In genomic region chr10:79933145-79933679, GRCm38 (mm10) we compare ENCODE assay signal across 9 mouse cellular contexts. TPM values are rescaled to one million over a fixed set of nuclear protein-coding genes. Genes with fewer than 3 reads are reported as not detected.
A peak's percentile ranks its signal among the peaks of the same experiment; 100 is the strongest.
DNase-seq lines count a peak whose midpoint lies in the region; ATAC-seq lines count a peak whose summit lies in the region.
"Had no signal": no experiment of that assay in that cellular context is flagged by ENCODE, and none has a peak within 500 bp of the region (broad histone marks: within the 10 kb centered on the region; RNA-seq: fewer than 3 reads in every experiment).

No protein-coding gene starts in this region.

- H3K27me3 ChIP-seq in kidney, embryonic 14.5 days (ENCODE audit: control insufficient read depth, insufficient read depth, low read length), result no peaks in the 10 kb centered on the region
- no peaks in the 10 kb centered on the region for H3K27me3 ChIP-seq in embryonic facial prominence, embryonic 11.5 days (ENCODE audit: control insufficient read depth, insufficient read depth, low read length)
- no peaks in the 10 kb centered on the region for H3K27me3 ChIP-seq in hindbrain, embryonic 14.5 days (ENCODE audit: control insufficient read depth, insufficient read depth, low read length)
- H3K27me3 ChIP-seq in midbrain, embryonic 11.5 days (ENCODE audit: control insufficient read depth, insufficient read depth, low read length), result no peaks in the 10 kb centered on the region; the same call in 1 of the 2 replicates

- H3K4me3 ChIP-seq in kidney, embryonic 14.5 days (ENCODE audit: low read length), result no peak overlapping the region
- H3K4me3 ChIP-seq in embryonic facial prominence, embryonic 11.5 days (ENCODE audit: low read depth, low read length), result no peak overlapping the region
- H3K4me3 ChIP-seq in hindbrain, embryonic 14.5 days (replicated peaks; ENCODE audit: low read length), result no peak overlapping the region
- H3K4me3 ChIP-seq in midbrain, embryonic 11.5 days (ENCODE audit: low read depth, low read length), result no peak overlapping the region

- H3K9ac ChIP-seq in kidney, embryonic 14.5 days (ENCODE audit: low read depth, low read length), result 0 out of 2 replicates have a peak overlapping the region, but pooled peaks have one; percentile 18
- no peak overlapping the region for H3K9ac ChIP-seq in embryonic facial prominence, embryonic 11.5 days (replicated peaks; ENCODE audit: low read length)
- no peak overlapping the region for H3K9ac ChIP-seq in hindbrain, embryonic 14.5 days
- 0 out of 2 replicates have a peak overlapping the region, but pooled peaks have one; percentile 24 for H3K9ac ChIP-seq in midbrain, embryonic 11.5 days (ENCODE audit: low read length)
- H3K9ac ChIP-seq: liver, embryonic 14.5 days had no signal

- ATAC-seq in kidney, embryonic 14.5 days (ENCODE audit: low FRiP score, low TSS enrichment), result no peak
- no peak for ATAC-seq in embryonic facial prominence, embryonic 11.5 days (replicated peaks; ENCODE audit: insufficient number of reproducible peaks, low FRiP score, low TSS enrichment, low read depth)
- no peak for ATAC-seq in hindbrain, embryonic 14.5 days (ENCODE audit: low FRiP score)
- no peak for ATAC-seq in midbrain, embryonic 11.5 days (ENCODE audit: low FRiP score)
- ATAC-seq in erythroblast, adult 5-6 weeks (replicated peaks; ENCODE audit: low FRiP score, poor library complexity, severe bottlenecking), result no peak

- WGBS in kidney, embryonic 14.5 days, result 63% methylated on average over 9 of the region's 9 CpGs
- WGBS in embryonic facial prominence, embryonic 11.5 days, result 58% methylated on average over 9 of the region's 9 CpGs
- WGBS in hindbrain, embryonic 14.5 days, result 62% methylated on average over 9 of the region's 9 CpGs
- 71% methylated on average over 9 of the region's 9 CpGs for WGBS in midbrain, embryonic 11.5 days

- no peak overlapping the region for H3K4me2 ChIP-seq in kidney, embryonic 14.5 days (replicated peaks; ENCODE audit: low read depth, low read length)
- no peak overlapping the region for H3K4me2 ChIP-seq in embryonic facial prominence, embryonic 11.5 days (ENCODE audit: low read depth, low read length)
- no peak overlapping the region for H3K4me2 ChIP-seq in hindbrain, embryonic 14.5 days (replicated peaks)
- H3K4me2 ChIP-seq in midbrain, embryonic 11.5 days, result no peak overlapping the region

- peaks cover 46% of the 10 kb centered on the region for H3K36me3 ChIP-seq in kidney, embryonic 14.5 days (ENCODE audit: control insufficient read depth, insufficient read depth, low read length)
- no peaks in the 10 kb centered on the region; the same call in 1 of the 2 replicates for H3K36me3 ChIP-seq in embryonic facial prominence, embryonic 11.5 days (replicated peaks; ENCODE audit: control insufficient read depth, insufficient read depth, low read depth, low read length)
- H3K36me3 ChIP-seq in hindbrain, embryonic 14.5 days (replicated peaks; ENCODE audit: control insufficient read depth, insufficient read depth), result peaks cover 27% of the 10 kb centered on the region
- no peaks in the 10 kb centered on the region for H3K36me3 ChIP-seq in midbrain, embryonic 11.5 days (ENCODE audit: control insufficient read depth, insufficient read depth, low read length)

- H3K4me1 ChIP-seq in kidney, embryonic 14.5 days (ENCODE audit: control insufficient read depth, insufficient read depth, low read length), result peaks cover 79% of the 10 kb centered on the region
- H3K4me1 ChIP-seq in embryonic facial prominence, embryonic 11.5 days (ENCODE audit: control insufficient read depth, insufficient read depth, low read length), result peaks cover 16% of the 10 kb centered on the region; the same call in 1 of the 2 replicates
- peaks cover 38% of the 10 kb centered on the region for H3K4me1 ChIP-seq in hindbrain, embryonic 14.5 days (replicated peaks; ENCODE audit: control insufficient read depth, insufficient read depth, low read length)
- peaks cover 36% of the 10 kb centered on the region for H3K4me1 ChIP-seq in midbrain, embryonic 11.5 days (ENCODE audit: control insufficient read depth, insufficient read depth, low read length)

- no peak for DNase-seq in kidney, adult 11 months
- no peak for DNase-seq in embryonic facial prominence, embryonic 11.5 days (ENCODE audit: low spot score)
- DNase-seq in hindbrain, embryonic 14.5 days (ENCODE audit: low spot score), result no peak
- no peak for DNase-seq in midbrain, embryonic 11.5 days (ENCODE audit: low spot score, missing footprints)
- DNase-seq in spleen, adult 12 weeks (ENCODE audit: low spot score), result no peak
- DNase-seq in testis, postnatal 14 days (ENCODE audit: low spot score), result no peak

- peak overlapping the region; percentile 53 for H3K27ac ChIP-seq in kidney, embryonic 14.5 days (ENCODE audit: low read depth, low read length)
- H3K27ac ChIP-seq in embryonic facial prominence, embryonic 11.5 days (replicated peaks; ENCODE audit: low read depth, low read length), result peak overlapping the region; percentile 52
- 0 out of 2 replicates have a peak overlapping the region, but pooled peaks have one; percentile 49 for H3K27ac ChIP-seq in hindbrain, embryonic 14.5 days
- H3K27ac ChIP-seq in midbrain, embryonic 11.5 days (ENCODE audit: low read depth, low read length), result no peak overlapping the region; the same call in 1 of the 2 replicates
- H3K27ac ChIP-seq: liver, embryonic 14.5 days had no signal

- no peaks in the 10 kb centered on the region for H3K9me3 ChIP-seq in kidney, embryonic 14.5 days (ENCODE audit: control insufficient read depth, low read length)
- H3K9me3 ChIP-seq in embryonic facial prominence, embryonic 11.5 days (replicated peaks; ENCODE audit: control insufficient read depth, low read length), result no peaks in the 10 kb centered on the region
- no peaks in the 10 kb centered on the region for H3K9me3 ChIP-seq in hindbrain, embryonic 14.5 days (ENCODE audit: control insufficient read depth, low read length)
- H3K9me3 ChIP-seq in midbrain, embryonic 11.5 days (ENCODE audit: control insufficient read depth, low read length), result no peaks in the 10 kb centered on the region

RNA-seq across cellular contexts. Expression of gene Arid3a, which starts 6.4 kb away (rescaled TPM):
- polyA plus RNA-seq in kidney, embryonic 14.5 days (2014; fragmentation: Nextera tagmentation; extraction: Ambion mirVana), result 12.0 and 12.3 TPM in 2 replicates
- 5.0 and 5.2 TPM in 2 replicates for polyA plus RNA-seq in embryonic facial prominence, embryonic 11.5 days (2014; fragmentation: Nextera tagmentation; extraction: Ambion mirVana)
- 3.4 and 3.8 TPM in 2 replicates for polyA plus RNA-seq in hindbrain, embryonic 14.5 days (2014; fragmentation: Nextera tagmentation; extraction: Ambion mirVana)
- 4.2 and 6.2 TPM in 2 replicates for polyA plus RNA-seq in midbrain, embryonic 11.5 days (2014; fragmentation: Nextera tagmentation; extraction: Ambion mirVana)
- 6.3 and 8.8 TPM in 2 replicates for total RNA-seq in erythroblast, adult 5-6 weeks (2015; ENCODE audit: low replicate concordance)
- 10.5 and 14.7 TPM in 2 replicates for total RNA-seq in erythroblast, adult 5-6 weeks (2017; ENCODE audit: low replicate concordance)

RNA-seq across cellular contexts. Expression of gene R3hdm4, which starts 12.2 kb away (rescaled TPM):
- 102 and 137 TPM in 2 replicates for polyA plus RNA-seq in kidney, embryonic 14.5 days (2014; fragmentation: Nextera tagmentation; extraction: Ambion mirVana)
- polyA plus RNA-seq in embryonic facial prominence, embryonic 11.5 days (2014; fragmentation: Nextera tagmentation; extraction: Ambion mirVana), result 116 and 122 TPM in 2 replicates
- 228 and 232 TPM in 2 replicates for polyA plus RNA-seq in hindbrain, embryonic 14.5 days (2014; fragmentation: Nextera tagmentation; extraction: Ambion mirVana)
- polyA plus RNA-seq in midbrain, embryonic 11.5 days (2014; fragmentation: Nextera tagmentation; extraction: Ambion mirVana), result 127 and 135 TPM in 2 replicates
- total RNA-seq in erythroblast, adult 5-6 weeks (2015; ENCODE audit: low replicate concordance), result 42.8 and 46.1 TPM in 2 replicates
- total RNA-seq in erythroblast, adult 5-6 weeks (2017; ENCODE audit: low replicate concordance), result 25.0 and 28.3 TPM in 2 replicates

RNA-seq across cellular contexts. Expression of gene Kiss1r, which starts 16.4 kb away (rescaled TPM):
- 0.47 and 0.61 TPM in 2 replicates for polyA plus RNA-seq in kidney, embryonic 14.5 days (2014; fragmentation: Nextera tagmentation; extraction: Ambion mirVana)
- polyA plus RNA-seq in embryonic facial prominence, embryonic 11.5 days (2014; fragmentation: Nextera tagmentation; extraction: Ambion mirVana), result 0.48 and 0.75 TPM in 2 replicates
- 1.7 and 2.6 TPM in 2 replicates for polyA plus RNA-seq in hindbrain, embryonic 14.5 days (2014; fragmentation: Nextera tagmentation; extraction: Ambion mirVana)
- 0.34 and 0.61 TPM in 2 replicates for polyA plus RNA-seq in midbrain, embryonic 11.5 days (2014; fragmentation: Nextera tagmentation; extraction: Ambion mirVana)
- not detected in 2 replicates for total RNA-seq in erythroblast, adult 5-6 weeks (2015; ENCODE audit: low replicate concordance)
- total RNA-seq in erythroblast, adult 5-6 weeks (2017; ENCODE audit: low replicate concordance), result 0.14 TPM in 1 of 2 replicates, not detected in the other

RNA-seq across cellular contexts. Expression of gene Gm26602, which starts 22.6 kb away (rescaled TPM):
- polyA plus RNA-seq in kidney, embryonic 14.5 days (2014; fragmentation: Nextera tagmentation; extraction: Ambion mirVana), result 4.6 and 10.8 TPM in 2 replicates
- polyA plus RNA-seq in embryonic facial prominence, embryonic 11.5 days (2014; fragmentation: Nextera tagmentation; extraction: Ambion mirVana), result 4.3 and 11.5 TPM in 2 replicates
- polyA plus RNA-seq in hindbrain, embryonic 14.5 days (2014; fragmentation: Nextera tagmentation; extraction: Ambion mirVana), result 1.1 TPM in 1 of 2 replicates, not detected in the other
- 20.6 and 25.6 TPM in 2 replicates for polyA plus RNA-seq in midbrain, embryonic 11.5 days (2014; fragmentation: Nextera tagmentation; extraction: Ambion mirVana)
- not detected in 2 replicates for total RNA-seq in erythroblast, adult 5-6 weeks (2015; ENCODE audit: low replicate concordance)
- total RNA-seq in erythroblast, adult 5-6 weeks (2017; ENCODE audit: low replicate concordance), result not detected in 2 replicates
- polyA plus RNA-seq: liver, embryonic 14.5 days had no signal

RNA-seq across cellular contexts. Expression of gene Med16, which starts 24.5 kb away (rescaled TPM):
- 48.0 and 61.2 TPM in 2 replicates for polyA plus RNA-seq in kidney, embryonic 14.5 days (2014; fragmentation: Nextera tagmentation; extraction: Ambion mirVana)
- 36.5 and 36.9 TPM in 2 replicates for polyA plus RNA-seq in embryonic facial prominence, embryonic 11.5 days (2014; fragmentation: Nextera tagmentation; extraction: Ambion mirVana)
- 42.0 and 42.5 TPM in 2 replicates for polyA plus RNA-seq in hindbrain, embryonic 14.5 days (2014; fragmentation: Nextera tagmentation; extraction: Ambion mirVana)
- polyA plus RNA-seq in midbrain, embryonic 11.5 days (2014; fragmentation: Nextera tagmentation; extraction: Ambion mirVana), result 39.7 and 45.7 TPM in 2 replicates
- 5.9 and 11.3 TPM in 2 replicates for total RNA-seq in erythroblast, adult 5-6 weeks (2015; ENCODE audit: low replicate concordance)
- total RNA-seq in erythroblast, adult 5-6 weeks (2017; ENCODE audit: low replicate concordance), result 4.7 and 9.1 TPM in 2 replicates

Comparison
In these comparisons a context has a peak if more than half of its experiments do, and no peak if none do; other contexts are left out.
1. H3K9ac ChIP-seq: peak in kidney, embryonic 14.5 days (single experiment) and midbrain, embryonic 11.5 days (single experiment); none in embryonic facial prominence, embryonic 11.5 days (single experiment) and hindbrain, embryonic 14.5 days (single experiment).